Mouse (Mus musculus): ENCODE results near the gene Tlk1.

Tlk1 gene

DNA sequence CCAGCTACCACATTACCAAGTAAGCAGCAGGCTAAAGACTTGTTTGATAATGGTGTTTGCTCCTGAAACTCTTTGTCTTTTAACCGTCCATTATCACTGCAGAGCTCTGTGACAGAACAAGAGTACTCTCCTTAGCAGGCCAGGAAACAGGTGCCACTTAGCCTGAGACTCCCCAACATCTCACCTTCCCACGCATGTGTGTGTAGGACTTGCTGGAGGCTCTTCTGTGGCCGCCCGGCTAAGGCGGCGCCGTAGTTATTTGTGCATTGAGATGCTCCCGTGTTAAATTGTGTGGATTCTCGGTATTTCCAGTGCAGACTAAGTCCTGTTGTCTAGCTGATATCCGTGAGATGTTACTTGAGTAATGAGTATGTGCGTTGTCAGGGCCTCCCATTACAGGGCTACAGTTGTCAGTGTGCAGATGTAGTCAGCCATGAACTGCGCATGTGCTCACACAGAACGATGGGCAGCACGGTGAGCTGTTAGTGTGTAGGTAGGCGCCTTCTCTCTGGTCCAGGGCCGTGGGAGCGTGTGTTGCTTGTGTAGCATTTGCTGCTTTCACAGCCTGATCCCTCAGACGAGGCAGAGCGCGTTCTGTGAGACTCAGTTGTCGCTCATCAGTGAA is 137.0 kb downstream of the Tlk1 start:
- DNase-seq (ENCODE audit: low spot score in 2 of 2): peak in 1 of 2 experiments; percentile 51

DNA sequence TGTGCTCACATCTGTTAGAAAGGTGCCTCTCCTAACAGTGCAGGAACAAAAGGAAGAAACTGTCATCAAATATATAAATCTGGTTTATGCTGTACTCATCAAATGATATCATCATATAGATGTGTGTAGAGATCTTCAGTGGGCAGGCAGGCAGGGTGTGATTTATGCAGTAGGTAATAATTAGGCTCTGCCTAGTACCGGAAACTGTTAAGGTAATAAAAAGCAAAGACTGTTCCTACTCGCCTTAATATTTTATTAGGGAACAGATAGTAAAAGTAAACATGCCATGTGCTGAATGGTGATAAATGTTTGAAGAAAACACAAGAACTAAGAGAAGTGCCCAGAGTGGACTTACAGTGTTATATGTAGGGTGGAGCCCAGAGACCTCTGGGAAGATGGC is 143.2 kb downstream of the Tlk1 start:
- DNase-seq (ENCODE audit: low spot score in 2 of 2): no peak

DNA sequence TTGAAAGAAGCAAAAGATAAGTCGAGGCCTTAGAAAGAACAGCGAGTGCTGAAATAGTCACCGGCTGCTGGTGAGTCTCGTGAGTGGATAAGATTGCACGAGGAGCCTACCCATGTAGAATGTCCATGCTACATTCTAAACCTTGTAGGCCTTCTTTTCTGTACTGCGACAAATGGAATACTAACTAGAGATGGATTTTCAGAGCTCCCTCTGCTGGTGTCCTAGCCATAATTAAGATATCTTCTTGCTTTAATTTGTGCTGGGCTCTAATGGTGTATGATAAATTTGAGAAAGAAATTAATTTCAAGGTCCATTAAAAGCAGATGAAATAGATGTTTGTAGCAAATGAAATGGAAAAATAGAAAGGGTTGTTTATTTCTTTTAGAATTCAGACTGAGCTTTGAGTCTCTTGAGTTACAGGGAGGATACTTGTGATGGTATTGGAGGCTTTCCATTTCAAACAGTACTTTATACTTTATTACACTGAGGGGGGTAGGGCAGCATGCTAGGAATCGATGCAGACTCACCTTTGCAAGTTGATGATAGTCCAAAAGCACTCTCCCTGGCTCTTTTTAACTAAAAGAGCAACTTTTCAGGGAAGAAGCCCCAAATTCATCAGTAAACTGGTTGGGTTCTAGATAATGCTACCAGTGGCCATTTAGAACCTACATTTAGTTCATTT is 151.9 kb downstream of the Tlk1 start:
- peak in 1 of 2 experiments; percentile 32 for DNase-seq (ENCODE audit: low spot score in 2 of 2)

DNA sequence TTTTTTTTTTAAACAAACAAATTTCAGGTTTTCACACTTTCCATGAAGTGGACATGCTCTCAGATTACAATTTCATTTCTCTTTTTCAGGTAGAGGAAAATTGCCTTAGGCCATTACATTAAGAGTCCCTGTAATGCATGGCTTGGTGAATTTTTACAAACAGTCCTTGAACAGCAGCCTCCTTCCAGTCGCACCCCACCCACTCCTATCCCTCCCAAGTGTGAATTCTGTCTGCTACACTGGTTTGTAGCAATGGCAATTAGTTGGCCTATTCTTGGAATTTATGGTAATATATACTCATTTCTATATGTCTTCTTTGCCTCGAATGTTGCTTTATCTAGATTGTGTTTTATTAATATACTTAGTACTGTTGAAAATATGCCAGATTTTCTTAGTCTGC is 153.1 kb downstream of the Tlk1 start:
- peak in 1 of 2 experiments; percentile 23 for DNase-seq (ENCODE audit: low spot score in 2 of 2)

DNA sequence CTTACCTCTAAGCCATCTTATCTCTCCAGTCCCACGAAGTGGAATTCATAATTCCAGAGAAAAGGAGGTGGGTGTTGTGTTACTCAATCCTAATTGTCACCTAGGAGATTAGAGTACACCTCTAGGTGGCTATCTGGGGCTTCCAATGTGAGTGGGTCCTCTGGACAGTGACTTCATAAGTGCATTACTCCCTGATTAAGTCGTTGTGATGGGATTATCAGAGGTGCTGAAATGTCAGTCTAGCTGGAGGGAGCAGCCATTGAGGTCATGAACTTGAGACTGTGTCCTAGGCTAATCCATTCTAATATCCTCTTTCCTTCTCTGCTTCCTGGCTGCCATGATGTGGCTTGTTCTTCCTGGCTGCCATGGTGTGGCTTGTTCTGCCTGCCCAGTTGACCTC is 155.6 kb downstream of the Tlk1 start:
- DNase-seq (ENCODE audit: low spot score in 2 of 2): no peak

DNA sequence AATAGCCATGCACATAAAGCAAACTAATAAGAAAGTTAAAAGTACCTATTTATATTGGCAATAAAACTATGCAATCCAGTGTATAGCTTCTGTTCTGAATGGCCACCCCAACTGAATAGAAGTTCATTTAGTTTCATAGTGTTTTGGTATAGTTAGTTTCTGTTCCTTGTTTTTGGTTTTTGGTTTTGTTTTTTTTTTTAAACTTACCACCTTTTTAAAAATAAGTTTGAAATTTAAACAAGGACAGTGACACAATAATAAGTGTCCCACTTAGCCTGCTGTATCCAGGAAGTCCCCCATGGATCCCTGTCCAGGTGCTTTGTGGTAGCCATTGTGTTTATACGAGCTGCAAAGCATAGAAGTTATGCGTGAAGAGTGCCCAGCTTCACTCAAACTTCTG is 156.3 kb downstream of the Tlk1 start:
- no peak for DNase-seq (ENCODE audit: low spot score in 2 of 2)

DNA sequence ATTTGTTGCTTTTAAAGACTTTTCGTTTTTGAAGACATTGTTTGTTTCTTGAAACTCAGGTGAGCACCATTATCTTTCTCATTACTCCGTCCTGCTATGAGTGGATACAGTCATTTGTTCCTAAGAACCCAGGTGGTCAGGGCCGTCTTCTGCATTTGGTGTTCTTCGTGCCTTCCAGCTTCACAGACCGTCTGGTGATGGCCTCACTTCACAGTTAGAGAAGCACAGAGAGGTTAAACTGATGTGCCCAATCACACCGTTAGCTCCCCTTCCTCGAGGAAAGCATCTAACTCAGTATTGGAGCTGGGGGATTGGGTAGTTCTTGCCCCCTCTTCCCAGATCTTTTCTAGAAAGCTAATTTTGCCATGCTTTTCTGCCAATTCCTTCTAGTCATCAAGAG is 158.5 kb downstream of the Tlk1 start:
- DNase-seq (ENCODE audit: low spot score in 2 of 2): no peak

DNA sequence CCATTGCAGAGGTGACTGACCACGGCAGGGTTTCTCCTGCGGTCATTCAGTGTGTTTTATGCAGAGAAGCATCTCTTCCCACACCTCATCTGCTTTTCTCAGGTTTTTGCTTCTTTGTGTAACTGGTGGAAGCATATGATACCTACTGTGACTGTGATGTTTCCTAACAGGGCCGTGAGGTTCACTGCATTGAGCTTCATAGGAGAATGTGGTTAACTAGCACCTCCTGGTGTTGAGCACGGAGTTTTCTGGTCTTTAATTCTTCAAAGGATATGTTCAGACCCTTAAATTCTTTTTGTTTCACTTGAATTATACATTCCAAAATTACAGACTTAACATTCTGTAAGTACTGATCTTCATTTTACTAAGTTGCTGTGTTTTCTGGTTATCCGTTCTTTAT is 161.8 kb downstream of the Tlk1 start:
- DNase-seq (ENCODE audit: low spot score in 2 of 2): no peak

Data from left cerebral cortex, adult 9 months (tissue).